Mouse (Mus musculus) thymus, adult 2 months (tissue): ENCODE measurements around the gene Ube2g2. TPM values are rescaled to one million over a fixed set of nuclear protein-coding genes. Genes with fewer than 3 reads are reported as not detected.
A peak's percentile ranks its signal among the peaks of the same experiment; 100 is the strongest.

Experiments
- DNase-seq: peaks from one replicate; pipeline ENCODE4 v3.0.0; 2021
- H3K27ac ChIP-seq: fragments of 200-500 bp; 2 replicates; pipeline ENCODE4 v1.5.1; 2012; ENCODE audit warnings: low read length, control low read depth; ENCODE audit not compliant: control insufficient read depth, insufficient read depth
- H3K27me3 ChIP-seq: fragments of 200-500 bp; 2 replicates; pipeline ENCODE4 v1.6.1; 2012; ENCODE audit warnings: mild to moderate bottlenecking, low read length, moderate library complexity, mixed read lengths; ENCODE audit not compliant: control insufficient read depth, insufficient read depth
- H3K36me3 ChIP-seq: fragments of 200-500 bp; 2 replicates; pipeline ENCODE4 v1.6.1; 2012; ENCODE audit warnings: mild to moderate bottlenecking, low read length, moderate library complexity; ENCODE audit not compliant: control insufficient read depth, insufficient read depth
- H3K4me1 ChIP-seq: fragments of 200-500 bp; replicated peaks from 2 replicates; pipeline ENCODE4 v1.6.1; 2012; ENCODE audit warnings: low read length; ENCODE audit not compliant: control insufficient read depth, insufficient read depth
- H3K4me3 ChIP-seq: fragments of 200-500 bp; 2 replicates; pipeline ENCODE4 v1.5.1; 2012; ENCODE audit warnings: mild to moderate bottlenecking, low read length, control low read depth, moderate library complexity; ENCODE audit not compliant: control insufficient read depth, insufficient read depth
- CTCF ChIP-seq: fragments of 200-500 bp; IDR thresholded peaks from 2 replicates; pipeline ENCODE4 v1.5.1; 2012; ENCODE audit warnings: mild to moderate bottlenecking, control low read depth, low read length, moderate library complexity, borderline replicate concordance; ENCODE audit not compliant: control insufficient read depth, poor library complexity, insufficient read depth; ENCODE audit errors: extremely low read depth
- POLR2A ChIP-seq: fragments of 200-500 bp; IDR thresholded peaks from 2 replicates; pipeline ENCODE4 v1.6.1; 2012; ENCODE audit warnings: mild to moderate bottlenecking, low read length, control low read depth, moderate library complexity; ENCODE audit not compliant: control insufficient read depth, poor library complexity, insufficient read depth; ENCODE audit errors: extremely low read depth
- WGBS: fragments of 180-500 bp; shearing (Covaris S2); methylation state at CpG from one replicate; pipeline ENCODE4 v1.1.7; 2018; 5-methylcytosine and 5-hydroxymethylcytosine counted together
- polyA plus RNA-seq: library from polyadenylated mRNA; depleted of rRNA; stranded (reverse); fragments of >200 nt; gene quantifications from 2 replicates; pipeline ENCODE4 v1.2.3, GENCODE M21; 2012; rRNA removed

Ube2g2 gene
- polyA plus RNA-seq: 52.0 and 52.6 TPM in 2 replicates

GRCm38 (mm10) chr10:77622055-77622988, at the start of gene Ube2g2:
Ube2g2 (plus strand) TSS chr10:77622275.
- Histone ChIP-seq H3K4me3 (peak within 1 kb of the TSS; percentile 83), H3K27me3 (no peaks in the 10 kb centered on the region), H3K27ac (peak within 1 kb of the TSS; percentile 92), H3K4me1 (peaks cover 10% of the 10 kb centered on the region), H3K36me3 (peaks cover 2% of the 10 kb centered on the region)
- DNase-seq: peak; percentile 93
- under 1% methylated on average over 96 of the region's 96 CpGs for WGBS
- TF ChIP-seq CTCF (peak; percentile 73), POLR2A (peak; percentile 84; the same call in 1 of the 2 replicates)

- Histone ChIP-seq H3K36me3 (no peaks in the 10 kb centered on the region), H3K4me1 (no peaks in the 10 kb centered on the region), H3K27ac (no peak overlapping the region), H3K4me3 (no peak overlapping the region), H3K27me3 (no peaks in the 10 kb centered on the region)
- TF ChIP-seq POLR2A: no peak
- no peak for DNase-seq
- 97% methylated on average over 1 of the region's 1 CpGs for WGBS
Observed at GRCm38 (mm10) chr10:77573162-77573561, 48.9 kb upstream of the Ube2g2 start.

- Histone ChIP-seq H3K4me1 (peaks cover 17% of the 10 kb centered on the region), H3K27ac (no peak overlapping the region), H3K4me3 (no peak overlapping the region), H3K27me3 (no peaks in the 10 kb centered on the region), H3K36me3 (no peaks in the 10 kb centered on the region)
- no peak for TF ChIP-seq POLR2A
- no peak for TF ChIP-seq CTCF
- DNase-seq: no peak
- 82% methylated on average over 10 of the region's 10 CpGs for WGBS
Observed at GRCm38 (mm10) chr10:77580027-77580920, 41.8 kb upstream of the Ube2g2 start.

GRCm38 (mm10) chr10:77581023-77581407, 41.1 kb upstream of the Ube2g2 start:
- Histone ChIP-seq H3K4me3 (peak overlapping the region; percentile 50), H3K4me1 (peaks cover 17% of the 10 kb centered on the region), H3K27ac (no peak overlapping the region), H3K27me3 (no peaks in the 10 kb centered on the region), H3K36me3 (no peaks in the 10 kb centered on the region)
- WGBS: 14% methylated on average over 8 of the region's 8 CpGs
- DNase-seq: no peak
- TF ChIP-seq CTCF: no peak
- no peak for TF ChIP-seq POLR2A

- WGBS: under 1% methylated on average over 64 of the region's 64 CpGs
- TF ChIP-seq POLR2A: peak; percentile 94
- TF ChIP-seq CTCF: peak; percentile 71; the same call in 1 of the 2 replicates
- H3K4me1 ChIP-seq: peaks cover 17% of the 10 kb centered on the region
Observed at GRCm38 (mm10) chr10:77581408-77582284, 40.4 kb upstream of the Ube2g2 start, which contains the start of gene Pttg1ip. Pttg1ip (plus strand) TSS chr10:77581720.

More at GRCm38 (mm10) chr10:77581408-77582284, 40.4 kb upstream of the Ube2g2 start, which contains the start of gene Pttg1ip:
- peak; percentile 94 for DNase-seq
- peak within 1 kb of the TSS; percentile 63 for H3K4me3 ChIP-seq
- no peaks in the 10 kb centered on the region for H3K27me3 ChIP-seq
- peak within 1 kb of the TSS; percentile 23; the same call in 1 of the 2 replicates for H3K27ac ChIP-seq
- H3K36me3 ChIP-seq: no peaks in the 10 kb centered on the region
